Mouse (Mus musculus) heart, postnatal 36 days (tissue): ENCODE measurements around the gene Ubl3. TPM values are rescaled to one million over a fixed set of nuclear protein-coding genes. Genes with fewer than 3 reads are reported as not detected.

ENCODE experiments used
- DNase-seq, 2 experiments: peaks; one replicate each; pipeline ENCODE4 v3.0.0; 2021 to 2022
- intact Hi-C: fragments of 180-260 bp; cut with DNase I; formaldehyde crosslinking; loops from one replicate; pipeline ENCODE4 v1.15.1; 2025
- total RNA-seq, 2 experiments: library from RNA; stranded (reverse); gene quantifications; 2 replicates each; pipeline ENCODE4 v1.2.3; 2021

The Ubl3 gene
- total RNA-seq, 2 experiments from 2014 or later, result 90.7 to 96.1 TPM

- intact Hi-C loops, result no loop called here
- DNase-seq, result no peak
Observed at GRCm38 (mm10) chr5:148564073-148564472, 11.5 kb upstream of the Ubl3 start.

DNA sequence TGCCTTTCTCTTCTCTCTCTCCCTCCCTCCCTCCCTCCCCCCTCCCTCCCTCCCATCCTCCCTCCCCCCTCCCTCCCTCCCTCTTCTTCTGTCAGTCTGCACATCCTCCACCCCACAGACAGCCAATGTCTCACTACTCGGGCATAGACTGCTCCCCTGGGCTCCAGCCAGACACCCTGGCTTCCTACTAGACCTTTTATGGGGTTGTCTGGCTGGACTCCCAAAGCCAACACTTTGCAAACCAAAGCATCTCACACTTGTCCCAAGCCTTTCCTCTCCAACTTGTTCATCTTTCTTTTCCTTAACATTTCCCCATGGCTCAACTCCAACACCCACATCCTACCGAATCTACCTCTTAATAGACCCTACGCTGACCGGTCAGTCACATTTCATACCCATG is 10.7 kb upstream of the Ubl3 start:
- DNase-seq, result no peak
- intact Hi-C loops, result no loop called here

DNA sequence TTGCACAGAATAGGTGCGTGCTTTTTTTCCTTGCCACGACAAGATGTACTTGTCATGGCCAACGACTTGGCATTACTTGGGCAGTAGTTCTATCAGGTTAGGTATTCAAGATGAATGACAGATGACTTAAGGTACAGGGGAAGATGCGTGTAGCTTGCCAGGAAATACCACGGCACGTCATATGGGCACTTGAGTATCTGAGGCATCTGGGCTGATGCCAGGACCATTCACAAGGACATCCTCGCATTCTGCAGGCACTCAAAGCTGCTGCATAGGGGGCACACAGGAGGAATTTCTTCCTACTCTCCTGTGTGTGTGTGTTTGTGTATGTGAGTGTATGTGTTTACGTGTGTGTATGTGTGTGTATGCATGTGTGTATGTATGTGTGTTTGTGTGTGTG is 9.6 kb upstream of the Ubl3 start:
- intact Hi-C loops, result no loop called here
- no peak for DNase-seq

DNA sequence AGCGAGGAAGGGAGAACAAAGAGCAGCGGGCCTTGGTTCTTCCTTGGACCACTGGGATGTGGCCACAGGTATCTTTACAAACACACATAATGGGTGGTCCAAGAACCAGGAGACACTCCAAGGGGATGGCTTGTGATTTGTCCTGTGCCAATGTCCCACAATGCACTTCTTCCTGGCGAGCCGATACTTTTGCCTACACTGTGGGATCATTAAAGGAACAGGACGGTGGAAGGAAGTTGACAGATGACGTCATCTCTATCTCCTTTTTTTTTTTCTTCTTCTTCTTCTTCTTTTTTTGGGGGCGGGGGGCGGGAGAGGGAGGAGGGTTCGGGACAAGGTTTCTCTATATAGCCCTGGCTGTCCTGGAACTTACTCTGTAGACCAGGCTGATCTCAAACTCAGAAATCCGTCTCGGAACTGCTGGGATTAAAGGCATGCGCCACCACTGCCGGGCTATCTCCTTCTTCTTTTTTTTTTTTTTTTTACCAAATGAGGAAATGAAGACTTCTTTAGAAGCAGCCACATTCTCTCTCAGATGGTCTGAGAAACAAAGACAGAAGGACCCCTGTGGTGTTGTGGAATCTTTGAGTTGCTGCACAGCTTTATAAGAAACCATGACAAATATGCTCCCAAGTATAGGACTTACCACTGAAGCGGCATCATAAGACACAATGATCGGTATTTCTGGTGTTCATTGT is 6.8 kb upstream of the Ubl3 start:
- no peak for DNase-seq
- intact Hi-C loops, result loop anchor here (10.0 kb wide), 1 partner anchor 625 kb away; the partner anchor contains the start of genes Hmgb1 and Uspl1

- DNase-seq, result no peak
- intact Hi-C loops, result loop anchor here (10.0 kb wide), 1 partner anchor 626 kb away; the partner anchor contains the start of genes Hmgb1 and Uspl1
Observed at GRCm38 (mm10) chr5:148558472-148558871, 5.9 kb upstream of the Ubl3 start.

DNA sequence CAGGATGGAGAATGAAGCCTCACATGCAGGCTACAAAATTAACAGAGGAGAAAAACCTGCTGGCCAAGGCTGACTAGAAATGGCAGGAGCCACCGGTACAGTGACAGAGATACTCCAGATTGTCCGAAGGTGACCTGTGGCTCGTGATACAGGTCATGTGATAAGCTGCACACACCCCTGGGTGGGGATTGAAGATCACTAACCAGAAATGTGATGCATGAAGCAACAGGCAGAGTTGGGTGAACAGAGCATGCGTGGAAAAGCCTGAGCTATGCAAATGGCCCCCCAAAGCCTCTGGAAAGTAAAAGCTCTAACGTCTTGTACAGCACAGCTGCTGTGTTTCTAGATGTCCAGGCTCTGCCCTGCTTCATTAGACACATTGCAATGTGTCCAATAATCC is 3.9 kb upstream of the Ubl3 start:
- intact Hi-C loops, result loop anchor here (10.0 kb wide), 1 partner anchor 628 kb away; the partner anchor contains the start of genes Hmgb1 and Uspl1
- DNase-seq, result no peak

DNA sequence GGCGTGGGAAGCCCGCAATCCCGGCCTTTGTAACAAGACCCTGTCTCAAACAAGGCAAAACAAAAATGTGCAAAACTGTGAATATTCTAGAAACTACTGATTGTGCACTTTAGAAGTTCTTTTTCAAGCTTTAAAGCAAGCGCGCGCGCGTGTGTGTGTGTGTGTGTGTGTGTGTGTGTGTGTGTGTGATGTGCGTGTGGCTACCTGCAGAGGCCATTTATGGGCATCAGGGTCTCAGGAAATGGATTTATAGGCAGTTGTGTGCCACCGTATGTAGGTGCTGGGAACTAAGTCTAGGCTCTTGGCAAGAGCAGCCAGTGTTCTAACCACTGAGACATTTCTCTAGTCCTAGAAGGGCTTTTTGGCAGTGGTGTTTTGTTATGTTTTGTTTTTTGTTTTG is 2.6 kb upstream of the Ubl3 start:
- intact Hi-C loops, result loop anchor here (10.0 kb wide), 1 partner anchor 630 kb away; the partner anchor contains the start of genes Hmgb1 and Uspl1
- DNase-seq, result no peak

- no peak for DNase-seq
- intact Hi-C loops, result loop anchor here (5.0 to 10.0 kb wide), 3 partner anchors 153 to 630 kb away; partner anchors contain the start of genes Hmgb1 and Uspl1
Observed at GRCm38 (mm10) chr5:148554701-148555100, 2.1 kb upstream of the Ubl3 start.

DNA sequence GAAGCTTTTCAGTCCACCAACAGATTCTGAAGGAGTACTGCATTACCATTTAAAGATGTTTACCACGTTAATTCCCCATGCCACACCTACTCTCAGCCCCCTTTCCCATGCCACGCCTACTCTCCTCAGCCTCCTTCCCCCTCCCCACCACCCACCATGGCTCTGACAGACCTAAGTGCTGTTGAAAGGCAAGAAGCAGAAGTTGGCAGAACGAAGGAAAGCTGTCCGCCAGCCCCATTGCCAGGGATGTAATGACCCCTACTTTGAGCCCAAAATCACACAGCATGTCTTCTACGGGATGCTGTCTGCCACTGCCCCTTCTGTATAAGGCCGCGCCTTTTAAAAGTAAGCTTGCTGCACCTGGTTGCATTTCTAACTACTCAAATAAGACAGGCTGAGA is 1.7 kb upstream of the Ubl3 start:
- DNase-seq, result no peak
- intact Hi-C loops, result loop anchor here (5.0 to 10.0 kb wide), 3 partner anchors 153 to 631 kb away; partner anchors contain the start of genes Hmgb1 and Uspl1

DNA sequence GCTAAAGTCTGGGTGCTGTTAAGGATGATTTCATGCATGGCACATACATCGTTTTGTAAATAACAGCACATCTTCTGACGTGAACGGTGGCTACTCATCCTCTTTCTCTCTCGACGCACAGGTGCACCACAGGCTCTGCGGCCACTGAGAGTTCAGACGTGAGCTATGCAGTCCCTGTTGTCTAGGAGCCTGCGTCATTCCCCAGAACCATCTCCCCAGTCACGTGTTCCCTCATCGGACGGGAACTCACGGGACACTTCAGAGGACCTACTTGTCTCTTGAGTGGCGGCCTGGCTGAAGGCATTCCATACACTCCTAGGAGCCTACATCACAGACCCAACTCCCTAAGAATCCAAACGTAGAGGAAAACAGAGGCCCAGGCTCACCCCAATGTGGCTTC is 1.1 kb upstream of the Ubl3 start:
- intact Hi-C loops, result loop anchor here (5.0 to 10.0 kb wide), 3 partner anchors 154 to 631 kb away; partner anchors contain the start of genes Hmgb1 and Uspl1

GRCm38 (mm10) chr5:148551764-148552136 is 839 bp downstream of the Ubl3 start:
- peak; percentile 41 to 51 for DNase-seq
- intact Hi-C loops, result loop anchor here (2.0 to 10.0 kb wide), 4 partner anchors 37 to 633 kb away; partner anchors contain the start of genes Hmgb1 and Uspl1

More for the DNA sequence above, 1.1 kb upstream of the Ubl3 start:
- no peak for DNase-seq

GRCm38 (mm10) chr5:148550821-148551763 is 1.5 kb downstream of the Ubl3 start:
- intact Hi-C loops, result loop anchor here (2.0 to 10.0 kb wide), 4 partner anchors 36 to 634 kb away; partner anchors contain the start of genes Hmgb1 and Uspl1
- peak; percentile 59 to 62 for DNase-seq

GRCm38 (mm10) chr5:148550393-148550792 is 2.2 kb downstream of the Ubl3 start:
- intact Hi-C loops, result loop anchor here (2.0 to 10.0 kb wide), 4 partner anchors 36 to 634 kb away; partner anchors contain the start of genes Hmgb1 and Uspl1
- DNase-seq, result peak; percentile 43 to 53

DNA sequence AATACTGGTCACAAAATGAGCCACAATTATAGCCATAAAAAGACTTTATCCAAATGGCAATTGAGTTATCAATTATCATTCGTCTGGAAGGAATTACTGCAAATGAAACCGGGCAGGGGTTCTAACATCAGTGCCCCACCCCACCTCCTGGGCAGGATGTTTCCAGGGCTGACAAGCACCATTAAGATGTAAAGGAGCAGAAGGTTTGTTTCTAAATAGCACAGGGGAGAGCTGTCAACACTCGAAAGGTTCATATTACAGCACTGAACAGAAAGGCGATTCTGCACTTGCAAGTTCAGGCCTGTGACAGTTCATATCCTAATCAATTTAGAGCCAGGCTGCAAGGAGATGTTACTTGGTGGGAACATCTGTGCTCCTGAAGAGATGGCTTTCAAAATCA is 3.3 kb downstream of the Ubl3 start:
- intact Hi-C loops, result loop anchor here (10.0 kb wide), 1 partner anchor 215 kb away; no protein-coding TSS in a partner anchor
- DNase-seq, result no peak

DNA sequence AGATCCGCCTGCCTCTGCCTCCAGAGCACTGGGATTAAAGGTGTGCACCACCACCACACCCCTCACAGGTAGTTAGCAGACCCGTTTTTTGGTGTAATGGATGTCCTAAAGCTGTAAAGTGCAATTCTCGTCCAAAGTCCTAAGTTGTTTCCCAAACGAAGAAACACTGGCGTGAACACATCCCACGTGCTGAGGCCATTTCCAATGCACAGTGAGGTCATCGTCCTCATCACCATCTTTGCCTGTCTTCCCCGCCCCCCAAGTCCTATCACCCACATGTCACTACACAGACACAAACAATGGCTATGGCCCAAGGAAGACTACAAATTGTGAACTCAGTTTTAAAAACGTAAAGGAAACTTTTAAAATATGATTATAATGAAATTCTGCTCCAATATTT is 4.0 kb downstream of the Ubl3 start:
- DNase-seq, result no peak
- intact Hi-C loops, result loop anchor here (1.0 to 10.0 kb wide), 2 partner anchors 214 to 245 kb away; no protein-coding TSS in a partner anchor

GRCm38 (mm10) chr5:148547870-148548456 is 4.6 kb downstream of the Ubl3 start:
- intact Hi-C loops, result loop anchor here (1.0 to 10.0 kb wide), 2 partner anchors 213 to 245 kb away; no protein-coding TSS in a partner anchor

GRCm38 (mm10) chr5:148546970-148547369 is 5.6 kb downstream of the Ubl3 start:
- intact Hi-C loops, result loop anchor here (10.0 kb wide), 1 partner anchor 212 kb away; no protein-coding TSS in a partner anchor
- no peak for DNase-seq

More at GRCm38 (mm10) chr5:148547870-148548456, 4.6 kb downstream of the Ubl3 start:
- no peak for DNase-seq

DNA sequence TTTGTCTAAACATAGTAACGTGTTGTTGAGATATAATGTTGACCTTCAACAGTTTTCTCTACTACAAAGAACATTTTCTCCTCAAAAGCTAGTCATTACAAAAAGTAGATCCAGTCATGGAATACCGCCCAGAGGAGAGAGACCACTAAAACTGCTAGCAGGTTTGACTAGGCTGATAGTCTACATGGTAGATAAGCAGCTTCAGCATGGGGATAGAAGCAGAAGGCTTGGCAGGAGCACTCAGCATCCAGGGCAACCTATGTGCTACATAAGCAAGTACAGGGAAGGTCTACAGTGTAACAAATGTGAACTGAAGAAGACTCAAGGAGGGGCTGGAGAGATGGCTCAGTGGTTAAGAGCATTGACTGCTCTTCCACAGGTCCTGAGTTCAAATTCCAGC is 7.9 kb downstream of the Ubl3 start:
- intact Hi-C loops, result loop anchor here (10.0 kb wide), 1 partner anchor 210 kb away; no protein-coding TSS in a partner anchor
- no peak for DNase-seq

GRCm38 (mm10) chr5:148542196-148542595 is 10.4 kb downstream of the Ubl3 start:
- intact Hi-C loops, result loop anchor here (10.0 kb wide), 1 partner anchor 207 kb away; no protein-coding TSS in a partner anchor
- no peak for DNase-seq
